Mouse (Mus musculus): ENCODE data around the gene Gm20767.
"Not testable (repeated sequence)": the region's sequence is repeated elsewhere in the genome, so short reads cannot be mapped to it uniquely, and the experiment has no call there.

- not testable (repeated sequence) for TF ChIP-seq POLR2A, CTCF (IDR thresholded peaks at IDR 0.05; ENCODE audit: insufficient read depth, low read depth, low read length)
Measured at GRCm38 (mm10) chr13:120150589-120150988, 10.5 kb downstream of the Gm20767 start.

Measured in olfactory bulb, adult 2 months (tissue).